Comparison of ENCODE assay signal across 16 mouse cellular contexts in the genomic region with DNA sequence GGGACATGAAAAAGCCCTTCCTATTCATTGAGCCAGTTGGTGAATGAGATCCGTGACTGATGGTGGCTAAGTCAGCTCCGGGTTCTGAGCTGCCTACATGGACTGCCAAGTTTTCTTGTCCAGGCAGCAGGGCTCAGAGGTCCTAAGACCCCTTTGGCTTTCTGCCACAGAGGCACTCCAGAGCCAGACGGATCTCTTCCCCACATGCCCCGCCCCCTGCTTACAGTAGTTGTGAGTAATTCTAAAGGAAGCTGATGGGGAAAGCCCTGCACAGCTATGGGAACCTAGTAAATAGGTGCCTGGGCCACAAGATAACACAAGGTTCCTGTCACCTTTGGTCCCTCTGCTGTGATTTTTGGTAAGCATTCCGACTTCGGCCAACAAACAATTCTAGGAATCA. TPM values are rescaled to one million over a fixed set of nuclear protein-coding genes. Genes with fewer than 3 reads are reported as not detected.
DNase-seq lines count a peak whose midpoint lies in the region; ATAC-seq and TF ChIP-seq lines count a peak whose summit lies in the region.
"Had no signal": no experiment of that assay in that cellular context is flagged by ENCODE, and none has a peak within 500 bp of the region (broad histone marks: within the 10 kb centered on the region; RNA-seq: fewer than 3 reads in every experiment).

No protein-coding gene starts in this region.

- no peak overlapping the region for H3K27ac ChIP-seq in heart, embryonic 12.5 days (ENCODE audit: poor library complexity, severe bottlenecking)
- no peak overlapping the region for H3K27ac ChIP-seq in stomach, postnatal 0 days (replicated peaks)
- H3K27ac ChIP-seq: limb, embryonic 15.5 days had no signal

- intact Hi-C loops in heart, postnatal 36 days (cut with DNase I): no loop called here

- no peaks in the 10 kb centered on the region for H3K36me3 ChIP-seq in heart, embryonic 12.5 days
- no peaks in the 10 kb centered on the region for H3K36me3 ChIP-seq in stomach, postnatal 0 days (ENCODE audit: control insufficient read depth, insufficient read depth, low read length)
- H3K36me3 ChIP-seq: limb, embryonic 15.5 days had no signal

- H3K9ac ChIP-seq in heart, embryonic 12.5 days: peak overlapping the region; percentile 8; the same call in 1 of the 2 replicates
- no peak overlapping the region for H3K9ac ChIP-seq in stomach, postnatal 0 days (ENCODE audit: low read length)
- H3K9ac ChIP-seq: limb, embryonic 15.5 days had no signal

- no peak for TF ChIP-seq CTCF in stomach, postnatal 0 days (IDR thresholded peaks at IDR 0.05; ENCODE audit: low read depth)

- H3K4me2 ChIP-seq in heart, embryonic 12.5 days: no peak overlapping the region
- no peak overlapping the region for H3K4me2 ChIP-seq in stomach, postnatal 0 days (replicated peaks; ENCODE audit: low read depth)
- H3K4me2 ChIP-seq: limb, embryonic 15.5 days; midbrain, embryonic 11.5 days had no signal

- H3K4me1 ChIP-seq in heart, embryonic 12.5 days (replicated peaks): peaks cover 8% of the 10 kb centered on the region
- H3K4me1 ChIP-seq in stomach, postnatal 0 days (replicated peaks; ENCODE audit: control insufficient read depth, insufficient read depth): no peaks in the 10 kb centered on the region
- H3K4me1 ChIP-seq: limb, embryonic 15.5 days had no signal

- 39% methylated on average over 6 of the region's 6 CpGs for WGBS in heart, embryonic 12.5 days
- 26% methylated on average over 6 of the region's 6 CpGs for WGBS in stomach, postnatal 0 days

- no peak for DNase-seq in heart, postnatal 36 days
- peak; percentile 50 to 58 for DNase-seq in kidney, postnatal 4 days
- DNase-seq in kidney, adult 9 months: no peak
- DNase-seq in retina, postnatal 1 day: peak; percentile 68
- no peak for DNase-seq in retina, embryonic 14.5 days (ENCODE audit: low spot score)
- DNase-seq in stomach, postnatal 0 days (ENCODE audit: low spot score): peak; percentile 24
- DNase-seq in layer of hippocampus, adult 18-20 months (ENCODE audit: low spot score in 2 of 2): no peak
- DNase-seq: adrenal gland, adult 8-10 months; heart, adult 18-20 months; layer of hippocampus, postnatal 36 days had no signal

- ATAC-seq in heart, embryonic 12.5 days (ENCODE audit: insufficient number of reproducible peaks, low FRiP score): peak; percentile 48; the same call in 1 of the 2 replicates
- ATAC-seq in stomach, postnatal 0 days (ENCODE audit: low FRiP score, low TSS enrichment): peak; percentile 42; the same call in 1 of the 2 replicates
- ATAC-seq: intestine, postnatal 0 days had no signal

- H3K27me3 ChIP-seq in heart, embryonic 12.5 days (replicated peaks): no peaks in the 10 kb centered on the region
- H3K27me3 ChIP-seq in stomach, postnatal 0 days (ENCODE audit: control insufficient read depth, insufficient read depth, low read length): no peaks in the 10 kb centered on the region
- H3K27me3 ChIP-seq: limb, embryonic 15.5 days had no signal

- no peaks in the 10 kb centered on the region for H3K9me3 ChIP-seq in heart, embryonic 12.5 days (replicated peaks)
- H3K9me3 ChIP-seq in stomach, postnatal 0 days (ENCODE audit: control insufficient read depth, low read length): no peaks in the 10 kb centered on the region
- H3K9me3 ChIP-seq: limb, embryonic 15.5 days had no signal

- H3K4me3 ChIP-seq in heart, embryonic 12.5 days: no peak overlapping the region
- no peak overlapping the region for H3K4me3 ChIP-seq in stomach, postnatal 0 days (ENCODE audit: low read depth, low read length)
- H3K4me3 ChIP-seq: limb, embryonic 15.5 days had no signal

- no peak for TF ChIP-seq EP300 in stomach, postnatal 0 days (optimal IDR thresholded peaks at IDR 0.05)

RNA-seq across cellular contexts. Expression of gene Fgf23, which starts 27.8 kb away (rescaled TPM):
- 0.27 and 0.40 TPM in 2 replicates for polyA plus RNA-seq in heart, embryonic 12.5 days (2016; fragmentation: Nextera tagmentation; extraction: Ambion mirVana)
- under 1 TPM in 1 of 2 experiments, not detected in 1; 0.14 TPM for total RNA-seq in heart, postnatal 36 days (2021)
- not detected in 2 replicates for polyA plus RNA-seq in stomach, postnatal 0 days (2015; fragmentation: Nextera tagmentation; extraction: Ambion mirVana)
- under 1 TPM; 0.17 to 0.18 TPM for total RNA-seq in layer of hippocampus, adult 18-20 months (2021)
- total RNA-seq: adrenal gland, adult 8-10 months; heart, adult 18-20 months had no signal
- polyA plus RNA-seq: intestine, postnatal 0 days; limb, embryonic 15.5 days; midbrain, embryonic 11.5 days had no signal

RNA-seq across cellular contexts. Expression of gene Fgf6, which starts 29.5 kb away (rescaled TPM):
- 0.06 and 0.13 TPM in 2 replicates for polyA plus RNA-seq in heart, embryonic 12.5 days (2016; fragmentation: Nextera tagmentation; extraction: Ambion mirVana)
- total RNA-seq in heart, postnatal 36 days (2021): under 1 TPM; 0.22 to 0.81 TPM
- not detected in 2 replicates for polyA plus RNA-seq in stomach, postnatal 0 days (2015; fragmentation: Nextera tagmentation; extraction: Ambion mirVana)
- total RNA-seq in layer of hippocampus, adult 18-20 months (2021): not detected
- total RNA-seq: adrenal gland, adult 8-10 months; layer of hippocampus, postnatal 36 days had no signal
- polyA plus RNA-seq: cortical plate, adult 2 months; intestine, postnatal 0 days; midbrain, embryonic 11.5 days; neural tube, embryonic 14.5 days had no signal

Comparison
In these comparisons a context has a peak if more than half of its experiments do, and no peak if none do; other contexts are left out.
1. DNase-seq: peak in kidney, postnatal 4 days (2 of 2), retina, postnatal 1 day (single experiment) and stomach, postnatal 0 days (single experiment); none in heart, postnatal 36 days (0 of 2), kidney, adult 9 months (single experiment), retina, embryonic 14.5 days (single experiment) and layer of hippocampus, adult 18-20 months (0 of 2).